In genomic region chr1:80607546-80607945, GRCm38 (mm10) we compare ENCODE assay signal across 16 mouse cellular contexts.
A peak's percentile ranks its signal among the peaks of the same experiment; 100 is the strongest.
DNase-seq lines count a peak whose midpoint lies in the region; ATAC-seq lines count a peak whose summit lies in the region.
"Had no signal": no experiment of that assay in that cellular context is flagged by ENCODE, and none has a peak within 500 bp of the region (broad histone marks: within the 10 kb centered on the region; RNA-seq: fewer than 3 reads in every experiment).

No protein-coding gene starts in this region.

- no peaks in the 10 kb centered on the region for H3K27me3 ChIP-seq in embryonic facial prominence, embryonic 14.5 days (replicated peaks; ENCODE audit: control insufficient read depth, insufficient read depth, low read length)
- no peaks in the 10 kb centered on the region for H3K27me3 ChIP-seq in embryonic facial prominence, embryonic 10.5 days (replicated peaks; ENCODE audit: low read depth, poor library complexity, severe bottlenecking)
- H3K27me3 ChIP-seq in hindbrain, embryonic 13.5 days, result no peaks in the 10 kb centered on the region
- H3K27me3 ChIP-seq: forebrain, embryonic 12.5 days; heart, embryonic 12.5 days had no signal

- DNase-seq in embryonic facial prominence, embryonic 14.5 days (ENCODE audit: low spot score), result peak; percentile 20
- DNase-seq in embryonic facial prominence, embryonic 10.5 days (ENCODE audit: low spot score), result no peak
- peak; percentile 20 for DNase-seq in adrenal gland, postnatal 10 days
- DNase-seq in retina, embryonic 14.5 days (ENCODE audit: low spot score), result peak; percentile 42
- DNase-seq in lung, postnatal 10 days, result no peak
- DNase-seq in lung, postnatal 14 days, result no peak
- DNase-seq: cerebellum, adult 2 months; cerebellum, postnatal 10 days; gastrocnemius, postnatal 10 days had no signal

- no peaks in the 10 kb centered on the region for H3K9me3 ChIP-seq in embryonic facial prominence, embryonic 14.5 days (ENCODE audit: control insufficient read depth, low read length)
- H3K9me3 ChIP-seq in embryonic facial prominence, embryonic 10.5 days, result no peaks in the 10 kb centered on the region
- no peaks in the 10 kb centered on the region for H3K9me3 ChIP-seq in hindbrain, embryonic 13.5 days
- H3K9me3 ChIP-seq: forebrain, embryonic 12.5 days; heart, embryonic 12.5 days had no signal

- no peak overlapping the region for H3K4me3 ChIP-seq in embryonic facial prominence, embryonic 14.5 days (ENCODE audit: low read depth, low read length)
- no peak overlapping the region for H3K4me3 ChIP-seq in embryonic facial prominence, embryonic 10.5 days
- no peak overlapping the region for H3K4me3 ChIP-seq in hindbrain, embryonic 13.5 days
- H3K4me3 ChIP-seq: forebrain, embryonic 12.5 days; heart, embryonic 12.5 days had no signal

- H3K4me1 ChIP-seq in embryonic facial prominence, embryonic 14.5 days (ENCODE audit: control insufficient read depth, insufficient read depth, low read length), result no peaks in the 10 kb centered on the region
- H3K4me1 ChIP-seq in embryonic facial prominence, embryonic 10.5 days, result no peaks in the 10 kb centered on the region
- no peaks in the 10 kb centered on the region for H3K4me1 ChIP-seq in hindbrain, embryonic 13.5 days (replicated peaks)
- H3K4me1 ChIP-seq: forebrain, embryonic 12.5 days; heart, embryonic 12.5 days had no signal

- 0 out of 2 replicates have a peak, but pooled peaks have one; percentile 22 for ATAC-seq in embryonic facial prominence, embryonic 14.5 days (ENCODE audit: low read depth)
- ATAC-seq in hindbrain, embryonic 13.5 days (ENCODE audit: low FRiP score), result no peak
- ATAC-seq: forebrain, embryonic 16.5 days; hindbrain, embryonic 16.5 days; inflammation-experienced regulatory T-cells, adult 6 months; intestine, postnatal 0 days had no signal

- WGBS in embryonic facial prominence, embryonic 14.5 days, result 53% methylated on average over 4 of the region's 4 CpGs
- WGBS in embryonic facial prominence, embryonic 10.5 days, result 69% methylated on average over 4 of the region's 4 CpGs
- 72% methylated on average over 4 of the region's 4 CpGs for WGBS in hindbrain, embryonic 13.5 days

- no peak overlapping the region for H3K9ac ChIP-seq in embryonic facial prominence, embryonic 14.5 days (ENCODE audit: low read depth, low read length)
- H3K9ac ChIP-seq in hindbrain, embryonic 13.5 days, result no peak overlapping the region
- H3K9ac ChIP-seq: forebrain, embryonic 12.5 days; heart, embryonic 12.5 days had no signal

- H3K36me3 ChIP-seq in embryonic facial prominence, embryonic 14.5 days (ENCODE audit: control insufficient read depth, insufficient read depth, low read length), result no peaks in the 10 kb centered on the region
- H3K36me3 ChIP-seq in embryonic facial prominence, embryonic 10.5 days (replicated peaks), result no peaks in the 10 kb centered on the region
- no peaks in the 10 kb centered on the region for H3K36me3 ChIP-seq in hindbrain, embryonic 13.5 days
- H3K36me3 ChIP-seq: forebrain, embryonic 12.5 days; heart, embryonic 12.5 days had no signal

- H3K27ac ChIP-seq in embryonic facial prominence, embryonic 14.5 days (replicated peaks; ENCODE audit: low read depth, low read length), result no peak overlapping the region
- H3K27ac ChIP-seq in embryonic facial prominence, embryonic 10.5 days (replicated peaks), result no peak overlapping the region
- H3K27ac ChIP-seq in hindbrain, embryonic 13.5 days, result no peak overlapping the region
- H3K27ac ChIP-seq: forebrain, embryonic 12.5 days had no signal

- H3K4me2 ChIP-seq in embryonic facial prominence, embryonic 14.5 days (ENCODE audit: low read depth, low read length), result no peak overlapping the region
- no peak overlapping the region for H3K4me2 ChIP-seq in hindbrain, embryonic 13.5 days
- H3K4me2 ChIP-seq: forebrain, embryonic 12.5 days; heart, embryonic 12.5 days had no signal

Comparison
In these comparisons a context has a peak if more than half of its experiments do, and no peak if none do; other contexts are left out.
1. DNase-seq: peak in embryonic facial prominence, embryonic 14.5 days (single experiment), adrenal gland, postnatal 10 days (single experiment) and retina, embryonic 14.5 days (single experiment); none in embryonic facial prominence, embryonic 10.5 days (single experiment), lung, postnatal 10 days (single experiment) and lung, postnatal 14 days (single experiment).